Mouse (Mus musculus) limb, embryonic 11.5 days (tissue): ENCODE data around the gene Fgd3. TPM values are rescaled to one million over a fixed set of nuclear protein-coding genes. Genes with fewer than 3 reads are reported as not detected.

ENCODE experiments used
- ATAC-seq: fragments of 200-750 bp; cut with Nextera tagmentation; 2 replicates; pipeline ENCODE4 v1.8.0; 2017; ENCODE audit warnings: low read depth; ENCODE audit not compliant: insufficient number of reproducible peaks, low FRiP score, low TSS enrichment
- DNase-seq: peaks from one replicate; pipeline ENCODE4 v3.0.0-alpha.2; 2015; ENCODE audit warnings: low spot score
- H3K27ac ChIP-seq: fragments of 300-500 bp; sonication (generic); replicated peaks from 2 replicates; pipeline ENCODE4 v1.5.1; 2014; ENCODE audit warnings: low read depth, mild to moderate bottlenecking, low read length
- H3K27me3 ChIP-seq: fragments of 300-500 bp; sonication (generic); 2 replicates; pipeline ENCODE4 v1.6.1; 2014; ENCODE audit warnings: mild to moderate bottlenecking, low read length, mixed read lengths; ENCODE audit not compliant: control insufficient read depth, insufficient read depth
- H3K36me3 ChIP-seq: fragments of 300-500 bp; sonication (generic); 2 replicates; pipeline ENCODE4 v1.6.1; 2014; ENCODE audit warnings: mild to moderate bottlenecking, low read length, moderate library complexity, mixed read lengths; ENCODE audit not compliant: control insufficient read depth, insufficient read depth
- H3K4me1 ChIP-seq: fragments of 300-500 bp; sonication (generic); 2 replicates; pipeline ENCODE4 v1.6.1; 2014; ENCODE audit warnings: low read length, mixed read lengths; ENCODE audit not compliant: control insufficient read depth, insufficient read depth
- H3K4me2 ChIP-seq: fragments of 300-500 bp; sonication (generic); 2 replicates; pipeline ENCODE4 v1.6.1; 2014; ENCODE audit warnings: low read depth, mild to moderate bottlenecking, moderate library complexity; ENCODE audit not compliant: severe bottlenecking
- H3K4me3 ChIP-seq: fragments of 300-500 bp; sonication (generic); 2 replicates; pipeline ENCODE4 v1.5.1; 2014; ENCODE audit warnings: low read depth, low read length
- H3K9ac ChIP-seq: fragments of 300-500 bp; sonication (generic); 2 replicates; pipeline ENCODE4 v1.6.1; 2014; ENCODE audit warnings: mild to moderate bottlenecking, low read length
- H3K9me3 ChIP-seq: fragments of 300-500 bp; sonication (generic); 2 replicates; pipeline ENCODE4 v1.6.1; 2016; ENCODE audit warnings: low read length; ENCODE audit not compliant: control insufficient read depth
- WGBS: fragments of 180-500 bp; shearing (Covaris S2); extraction: QIAGEN DNeasy Blood & Tissue Kit; methylation state at CpG from one replicate; pipeline ENCODE4 v1.1.7; 2014; 5-methylcytosine and 5-hydroxymethylcytosine counted together
- polyA plus RNA-seq: library from polyadenylated mRNA; unstranded; fragments of >200 nt; fragmentation: Nextera tagmentation; extraction: Ambion mirVana; gene quantifications from 2 replicates; pipeline ENCODE4 v1.2.1, GENCODE M21; 2014

The Fgd3 gene
- 0.37 and 0.92 TPM in 2 replicates for polyA plus RNA-seq

DNA sequence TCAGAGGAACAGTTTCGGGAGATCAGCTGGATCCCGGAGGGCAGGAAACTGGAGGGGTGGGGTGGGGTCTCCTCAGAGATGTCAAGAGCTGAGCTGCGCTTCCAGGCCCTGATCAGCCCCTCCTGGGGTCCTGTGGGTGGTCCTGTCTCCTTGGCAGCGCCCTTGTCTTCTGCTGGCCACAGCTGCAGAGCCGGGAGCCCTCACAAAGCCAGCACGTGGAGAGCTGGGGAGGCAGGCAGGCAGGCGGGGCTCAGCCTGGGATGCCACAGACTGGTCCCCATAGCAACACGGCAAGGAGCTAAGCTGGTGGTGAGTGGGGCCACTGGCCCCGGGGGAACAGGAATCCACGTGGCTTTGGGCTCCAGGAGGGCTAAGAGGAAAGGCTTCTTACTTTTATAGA, at the start of gene Fgd3:
Gene Fgd3 (minus strand): TSS at position 272 of the 400 bp plus-strand sequence.
- H3K9ac ChIP-seq = peak within 1 kb of the TSS; percentile 55
- no peak within 1 kb of the TSS for H3K27ac ChIP-seq
- 4% methylated on average over 10 of the region's 10 CpGs for WGBS
- peaks cover 9% of the 10 kb centered on the region; the same call in 1 of the 2 replicates for H3K4me1 ChIP-seq
- H3K9me3 ChIP-seq = no peaks in the 10 kb centered on the region
- no peaks in the 10 kb centered on the region for H3K36me3 ChIP-seq
- ATAC-seq (peak; percentile 86), DNase-seq (peak; percentile 76)
- peak within 1 kb of the TSS; percentile 50 for H3K4me2 ChIP-seq
- no peaks in the 10 kb centered on the region for H3K27me3 ChIP-seq
- peak within 1 kb of the TSS; percentile 15 for H3K4me3 ChIP-seq

DNA sequence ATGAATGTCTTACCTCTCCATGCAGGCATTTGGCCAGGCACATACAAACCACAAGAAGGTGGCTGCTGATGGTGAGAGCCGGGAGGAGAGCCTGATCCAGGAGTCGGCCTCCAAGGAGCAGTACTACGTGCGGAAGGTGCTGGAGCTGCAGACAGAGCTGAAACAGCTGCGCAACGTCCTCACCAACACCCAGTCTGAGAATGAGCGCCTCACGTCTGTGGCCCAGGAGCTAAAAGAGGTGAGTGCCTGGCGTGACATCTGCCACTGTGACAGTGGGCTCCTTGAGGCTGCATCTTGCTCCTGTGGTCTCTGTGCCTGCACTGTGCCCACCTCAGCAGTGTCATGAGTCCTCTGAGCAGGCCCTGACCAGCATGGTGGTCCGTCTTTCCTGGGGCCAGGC, 49.3 kb upstream of the Fgd3 start:
- ATAC-seq (no peak), DNase-seq (no peak)
- no peak overlapping the region for H3K27ac ChIP-seq
- peaks cover 7% of the 10 kb centered on the region; the same call in 1 of the 2 replicates for H3K4me1 ChIP-seq
- no peak overlapping the region for H3K4me2 ChIP-seq
- peaks cover 6% of the 10 kb centered on the region; the same call in 1 of the 2 replicates for H3K36me3 ChIP-seq
- no peaks in the 10 kb centered on the region for H3K9me3 ChIP-seq
- H3K27me3 ChIP-seq = no peaks in the 10 kb centered on the region
- WGBS = 90% methylated on average over 10 of the region's 10 CpGs
- no peak overlapping the region for H3K4me3 ChIP-seq
- no peak overlapping the region for H3K9ac ChIP-seq

- no peak for ATAC-seq
- 88% methylated on average over 4 of the region's 4 CpGs for WGBS
These were observed 47.7 kb upstream of the Fgd3 start for GRCm38 (mm10) chr13:49367657-49368440.

DNA sequence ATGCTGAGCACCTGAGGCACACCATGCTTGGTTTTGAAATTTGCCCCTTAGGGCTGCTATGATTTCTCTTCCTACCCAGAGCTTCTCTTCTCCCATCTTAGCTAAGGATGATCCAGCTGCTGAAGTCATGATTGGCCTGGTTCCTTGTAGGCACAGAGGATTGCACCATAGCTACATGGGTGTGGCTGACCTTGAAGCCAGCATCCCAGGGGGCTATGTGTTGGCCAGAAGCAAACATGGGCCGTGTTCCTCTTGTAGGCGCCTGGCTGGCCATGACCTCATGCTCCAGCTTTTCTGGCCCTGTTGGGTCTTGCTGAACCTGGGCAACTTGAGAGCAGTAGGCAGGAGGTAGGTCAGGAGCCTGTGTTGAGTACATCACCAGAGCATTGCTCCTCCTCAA, 44.6 kb upstream of the Fgd3 start:
- H3K9me3 ChIP-seq = no peaks in the 10 kb centered on the region
- DNase-seq (no peak), ATAC-seq (no peak)
- H3K4me3 ChIP-seq = no peak overlapping the region
- H3K36me3 ChIP-seq = peaks cover 6% of the 10 kb centered on the region; the same call in 1 of the 2 replicates
- H3K27me3 ChIP-seq = no peaks in the 10 kb centered on the region
- no peak overlapping the region for H3K27ac ChIP-seq
- no peak overlapping the region for H3K4me2 ChIP-seq
- H3K4me1 ChIP-seq = no peaks in the 10 kb centered on the region
- H3K9ac ChIP-seq = no peak overlapping the region
- WGBS = 81% methylated on average over 2 of the region's 2 CpGs

More at GRCm38 (mm10) chr13:49367657-49368440, 47.7 kb upstream of the Fgd3 start:
- no peak for DNase-seq
- peaks cover 6% of the 10 kb centered on the region; the same call in 1 of the 2 replicates for H3K36me3 ChIP-seq
- H3K27ac ChIP-seq = no peak overlapping the region
- peaks cover 7% of the 10 kb centered on the region; the same call in 1 of the 2 replicates for H3K4me1 ChIP-seq
- no peak overlapping the region for H3K9ac ChIP-seq
- H3K27me3 ChIP-seq = no peaks in the 10 kb centered on the region
- H3K4me3 ChIP-seq = no peak overlapping the region
- H3K4me2 ChIP-seq = no peak overlapping the region
- no peaks in the 10 kb centered on the region for H3K9me3 ChIP-seq

DNA sequence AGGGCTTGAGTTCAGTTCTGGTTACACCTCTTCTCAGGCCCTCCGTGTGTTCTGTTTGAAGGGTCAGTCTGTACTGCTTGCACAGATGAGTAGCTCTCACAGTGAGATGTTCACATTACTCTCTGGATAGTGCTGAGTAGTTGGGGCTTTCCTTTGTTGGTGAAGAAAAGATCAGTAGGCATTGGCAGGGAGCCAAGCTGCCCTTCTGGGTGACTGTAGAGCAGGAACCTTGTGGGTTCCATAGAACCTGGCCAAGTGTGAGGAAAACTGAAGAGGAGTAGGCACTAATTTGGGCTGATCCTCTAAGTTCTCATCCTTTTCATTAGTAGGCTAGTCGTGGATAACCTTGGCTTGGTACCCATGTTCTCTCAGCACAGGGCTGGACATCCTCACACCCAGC, 42.7 kb upstream of the Fgd3 start:
- no peak overlapping the region for H3K4me2 ChIP-seq
- DNase-seq (no peak), ATAC-seq (no peak)
- no peaks in the 10 kb centered on the region for H3K36me3 ChIP-seq
- no peaks in the 10 kb centered on the region for H3K4me1 ChIP-seq
- no peak overlapping the region for H3K27ac ChIP-seq
- H3K4me3 ChIP-seq = no peak overlapping the region
- H3K9me3 ChIP-seq = no peaks in the 10 kb centered on the region
- no peaks in the 10 kb centered on the region for H3K27me3 ChIP-seq
- 86% methylated on average over 2 of the region's 2 CpGs for WGBS
- H3K9ac ChIP-seq = no peak overlapping the region

DNA sequence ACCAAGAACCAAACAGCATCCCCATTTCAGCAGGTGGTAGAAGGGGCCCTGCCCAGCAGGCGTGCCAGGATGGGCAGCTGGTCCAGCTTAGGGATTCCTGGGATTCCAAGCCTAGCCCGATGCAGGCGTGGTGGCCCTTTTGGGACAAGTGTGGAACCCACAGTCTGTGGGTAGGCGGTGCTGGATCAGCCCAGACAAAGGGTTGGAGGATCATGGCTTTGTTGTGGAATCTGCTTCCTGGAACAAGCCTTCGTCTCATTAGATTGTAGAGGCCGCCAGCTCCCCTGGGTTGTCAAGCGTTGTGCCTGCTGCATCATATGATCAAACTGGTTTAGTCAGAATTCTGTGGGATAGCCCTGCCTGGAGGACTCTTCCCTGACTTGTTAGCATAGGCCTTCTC, 42.3 kb upstream of the Fgd3 start:
- H3K4me2 ChIP-seq = no peak overlapping the region
- 86% methylated on average over 7 of the region's 7 CpGs for WGBS
- no peak overlapping the region for H3K9ac ChIP-seq
- H3K4me3 ChIP-seq = no peak overlapping the region
- no peaks in the 10 kb centered on the region for H3K4me1 ChIP-seq
- no peaks in the 10 kb centered on the region for H3K9me3 ChIP-seq
- H3K27ac ChIP-seq = no peak overlapping the region
- DNase-seq (no peak), ATAC-seq (no peak)
- H3K27me3 ChIP-seq = no peaks in the 10 kb centered on the region
- H3K36me3 ChIP-seq = no peaks in the 10 kb centered on the region

- no peaks in the 10 kb centered on the region for H3K4me1 ChIP-seq
- 63% methylated on average over 3 of the region's 3 CpGs for WGBS
- DNase-seq (no peak), ATAC-seq (no peak)
- no peaks in the 10 kb centered on the region for H3K27me3 ChIP-seq
- H3K36me3 ChIP-seq = no peaks in the 10 kb centered on the region
- H3K27ac ChIP-seq = no peak overlapping the region
- no peaks in the 10 kb centered on the region for H3K9me3 ChIP-seq
- no peak overlapping the region for H3K4me3 ChIP-seq
- no peak overlapping the region for H3K4me2 ChIP-seq
- H3K9ac ChIP-seq = no peak overlapping the region
These were observed 40.8 kb upstream of the Fgd3 start for GRCm38 (mm10) chr13:49360906-49361406.

- Histone ChIP-seq H3K27ac (no peak overlapping the region), H3K9me3 (no peaks in the 10 kb centered on the region), H3K4me3 (no peak overlapping the region), H3K9ac (no peak overlapping the region), H3K27me3 (no peaks in the 10 kb centered on the region), H3K4me1 (no peaks in the 10 kb centered on the region), H3K4me2 (no peak overlapping the region), H3K36me3 (no peaks in the 10 kb centered on the region)
- ATAC-seq (no peak), DNase-seq (no peak)
- 92% methylated on average over 3 of the region's 3 CpGs for WGBS
These were observed 38.1 kb upstream of the Fgd3 start for GRCm38 (mm10) chr13:49358184-49358583.
